Mouse (Mus musculus): ENCODE measurements around the gene 1700011M02Rik. TPM values are rescaled to one million over a fixed set of nuclear protein-coding genes. Genes with fewer than 3 reads are reported as not detected.

The 1700011M02Rik gene
- polyA plus RNA-seq (2015; fragmentation: Nextera tagmentation; extraction: Ambion mirVana), result not detected in 2 replicates

GRCm38 (mm10) chrX:102908587-102908986 lies at the start of gene 1700011M02Rik, which contains the start of gene Dmrtc1a:
Gene 1700011M02Rik, plus strand, starts transcription at chrX:102908905.
Gene Dmrtc1a, minus strand, starts transcription at chrX:102908687.

DNA sequence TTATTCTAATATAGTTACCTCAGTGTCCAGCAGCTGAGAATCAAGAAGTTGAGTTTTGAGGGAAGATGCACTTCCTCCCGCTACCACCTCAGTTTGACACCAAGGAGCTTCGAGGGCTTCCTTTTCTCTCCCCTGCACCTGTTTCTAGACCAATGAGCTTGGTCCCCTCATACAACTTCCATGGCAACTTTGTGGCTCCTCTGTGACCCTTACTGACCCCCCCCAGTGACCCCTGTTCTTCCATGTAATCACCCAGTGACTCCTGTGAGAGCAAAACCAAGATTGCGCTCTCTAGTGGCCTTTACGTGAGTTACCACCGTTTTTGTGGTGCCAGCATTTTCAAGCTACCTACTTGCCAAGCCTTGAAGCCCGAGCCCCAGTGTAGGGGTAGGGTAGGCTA lies 40.8 kb upstream of the 1700011M02Rik start, which contains the start of gene 1700031F05Rik:
Gene 1700031F05Rik (minus strand): TSS at position 101 of the 400 bp plus-strand sequence.

DNA sequence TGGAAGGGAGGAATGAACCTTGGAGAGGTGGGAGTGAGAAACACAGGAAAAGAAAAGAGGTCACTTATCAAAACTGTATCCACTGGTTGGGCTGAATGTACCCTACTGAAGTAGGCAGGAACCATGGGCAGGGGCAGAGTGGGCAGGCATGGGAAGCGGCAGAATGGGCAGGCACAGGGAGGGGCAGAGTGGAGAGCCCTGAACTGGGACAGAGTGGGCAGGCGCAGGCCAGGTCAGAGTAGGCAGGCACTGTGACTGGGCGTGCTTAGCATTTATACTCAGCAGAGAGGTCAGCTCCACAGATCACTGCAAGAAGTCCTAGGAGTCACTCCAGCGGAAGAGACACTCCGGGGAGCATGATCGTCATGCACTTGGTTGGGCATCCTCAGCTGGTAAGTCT lies 19.4 kb downstream of the 1700011M02Rik start, which contains the start of gene 1700018G05Rik:
Gene 1700018G05Rik (plus strand): TSS at position 301 of the 400 bp plus-strand sequence.

Other genes with a start within 250 kb of the 1700011M02Rik start
- not detected in 2 replicates for gene Gm3880, start 221.9 kb upstream of the 1700011M02Rik start, polyA plus RNA-seq (2015; fragmentation: Nextera tagmentation; extraction: Ambion mirVana)
- not detected in 2 replicates for gene Gm9112, start 201.3 kb upstream of the 1700011M02Rik start, polyA plus RNA-seq (2015; fragmentation: Nextera tagmentation; extraction: Ambion mirVana)
- gene Dmrtc1b, start 201.0 kb upstream of the 1700011M02Rik start, polyA plus RNA-seq (2015; fragmentation: Nextera tagmentation; extraction: Ambion mirVana), result not detected in 2 replicates
- not detected in 2 replicates for gene Dmrtc1c1, start 105.9 kb upstream of the 1700011M02Rik start, polyA plus RNA-seq (2015; fragmentation: Nextera tagmentation; extraction: Ambion mirVana)
- gene Dmrtc1c2, start 54.3 kb upstream of the 1700011M02Rik start, polyA plus RNA-seq (2015; fragmentation: Nextera tagmentation; extraction: Ambion mirVana), result not detected in 2 replicates
- gene 1700031F05Rik, start 40.9 kb upstream of the 1700011M02Rik start, polyA plus RNA-seq (2015; fragmentation: Nextera tagmentation; extraction: Ambion mirVana), result not detected in 2 replicates
- 0.13 and 0.33 TPM in 2 replicates for gene Dmrtc1a, start 218 bp upstream of the 1700011M02Rik start, polyA plus RNA-seq (2015; fragmentation: Nextera tagmentation; extraction: Ambion mirVana)
- not detected in 2 replicates for gene 1700018G05Rik, start 19.5 kb downstream of the 1700011M02Rik start, polyA plus RNA-seq (2015; fragmentation: Nextera tagmentation; extraction: Ambion mirVana)

All from spleen, postnatal 0 days (tissue).